Mouse (Mus musculus) heart, embryonic 12.5 days (tissue): ENCODE results near the gene Pirt. TPM values are rescaled to one million over a fixed set of nuclear protein-coding genes. Genes with fewer than 3 reads are reported as not detected.

ENCODE experiments used
- ATAC-seq: fragments of 200-750 bp; cut with Nextera tagmentation; 2 replicates; pipeline ENCODE4 v1.8.0; 2017; ENCODE audit warnings: moderate TSS enrichment, moderate library complexity; ENCODE audit not compliant: insufficient number of reproducible peaks, low FRiP score
- H3K27ac ChIP-seq: fragments of 300-500 bp; sonication (generic); 2 replicates; pipeline ENCODE4 v1.5.1; 2016; ENCODE audit warnings: mild to moderate bottlenecking, moderate library complexity; ENCODE audit not compliant: poor library complexity, severe bottlenecking
- H3K27me3 ChIP-seq: fragments of 300-500 bp; sonication (generic); replicated peaks from 2 replicates; pipeline ENCODE4 v1.6.1; 2016; ENCODE audit warnings: mild to moderate bottlenecking, moderate library complexity
- H3K36me3 ChIP-seq: fragments of 300-500 bp; sonication (generic); 2 replicates; pipeline ENCODE4 v1.6.1; 2016; ENCODE audit warnings: mild to moderate bottlenecking, moderate library complexity
- H3K4me1 ChIP-seq: fragments of 300-500 bp; sonication (generic); replicated peaks from 2 replicates; pipeline ENCODE4 v1.6.1; 2016; ENCODE audit warnings: mild to moderate bottlenecking
- H3K4me2 ChIP-seq: fragments of 300-500 bp; sonication (generic); 2 replicates; pipeline ENCODE4 v1.6.1; 2016; ENCODE audit warnings: mild to moderate bottlenecking, moderate library complexity
- H3K4me3 ChIP-seq: fragments of 300-500 bp; sonication (generic); 2 replicates; pipeline ENCODE4 v1.5.1; 2016; ENCODE audit warnings: mild to moderate bottlenecking
- H3K9ac ChIP-seq: fragments of 300-500 bp; sonication (generic); 2 replicates; pipeline ENCODE4 v1.6.1; 2016; ENCODE audit warnings: mild to moderate bottlenecking, moderate library complexity
- H3K9me3 ChIP-seq: fragments of 300-500 bp; sonication (generic); replicated peaks from 2 replicates; pipeline ENCODE4 v1.6.1; 2016; ENCODE audit warnings: mild to moderate bottlenecking, moderate library complexity
- WGBS: fragments of 180-500 bp; shearing (Covaris S2); methylation state at CpG from one replicate; pipeline ENCODE4 v1.1.7; 2016; 5-methylcytosine and 5-hydroxymethylcytosine counted together
- polyA plus RNA-seq: library from polyadenylated mRNA; unstranded; fragments of >200 nt; fragmentation: Nextera tagmentation; extraction: Ambion mirVana; gene quantifications from 2 replicates; pipeline ENCODE4 v1.2.1, GENCODE M21; 2016

Gene Pirt
- polyA plus RNA-seq, 1 experiment from 2014 or later, result 14.4 TPM

- no peak overlapping the region for H3K4me2 ChIP-seq
- no peak overlapping the region for H3K27ac ChIP-seq
- no peaks in the 10 kb centered on the region for H3K36me3 ChIP-seq
- H3K4me3 ChIP-seq, result no peak overlapping the region
- no peak for ATAC-seq
- H3K27me3 ChIP-seq, result no peaks in the 10 kb centered on the region
- no peaks in the 10 kb centered on the region for H3K9me3 ChIP-seq
- H3K9ac ChIP-seq, result no peak overlapping the region
- 74% methylated on average over 6 of the region's 6 CpGs for WGBS
- H3K4me1 ChIP-seq, result no peaks in the 10 kb centered on the region
Observed at GRCm38 (mm10) chr11:66946922-66947321, 35.1 kb downstream of the Pirt start.

GRCm38 (mm10) chr11:66956303-66956702 is 44.5 kb downstream of the Pirt start, which contains the start of gene Tmem238l:
Gene Tmem238l, plus strand, starts transcription at chr11:66956638.
- H3K4me3 ChIP-seq, result no peak within 1 kb of the TSS
- H3K4me1 ChIP-seq, result peaks cover 6% of the 10 kb centered on the region
- H3K27me3 ChIP-seq, result peaks cover 15% of the 10 kb centered on the region
- H3K9ac ChIP-seq, result no peak within 1 kb of the TSS
- no peaks in the 10 kb centered on the region for H3K36me3 ChIP-seq
- no peak within 1 kb of the TSS for H3K27ac ChIP-seq
- WGBS, result 76% methylated on average over 9 of the region's 9 CpGs
- peaks cover 6% of the 10 kb centered on the region; the same call in 1 of the 2 replicates for H3K9me3 ChIP-seq
- no peak within 1 kb of the TSS for H3K4me2 ChIP-seq
- ATAC-seq, result no peak

- H3K4me1 ChIP-seq, result peaks cover 34% of the 10 kb centered on the region
- H3K9ac ChIP-seq, result no peak overlapping the region
- WGBS, result 50% methylated on average over 1 of the region's 1 CpGs
- peaks cover 6% of the 10 kb centered on the region; the same call in 1 of the 2 replicates for H3K9me3 ChIP-seq
- H3K27ac ChIP-seq, result no peak overlapping the region
- no peak for ATAC-seq
- H3K4me2 ChIP-seq, result no peak overlapping the region
- H3K36me3 ChIP-seq, result no peaks in the 10 kb centered on the region
- no peak overlapping the region for H3K4me3 ChIP-seq
- H3K27me3 ChIP-seq, result peaks cover 12% of the 10 kb centered on the region
Observed at GRCm38 (mm10) chr11:66960797-66961196, 49.0 kb downstream of the Pirt start.

GRCm38 (mm10) chr11:66961447-66962176 is 49.8 kb downstream of the Pirt start:
- peaks cover 9% of the 10 kb centered on the region for H3K27me3 ChIP-seq
- WGBS, result 41% methylated on average over 12 of the region's 12 CpGs
- H3K4me1 ChIP-seq, result peaks cover 34% of the 10 kb centered on the region
- peaks cover 6% of the 10 kb centered on the region; the same call in 1 of the 2 replicates for H3K9me3 ChIP-seq
- no peak overlapping the region for H3K4me2 ChIP-seq
- ATAC-seq, result no peak
- no peak overlapping the region for H3K4me3 ChIP-seq
- no peaks in the 10 kb centered on the region for H3K36me3 ChIP-seq
- peak overlapping the region; percentile 30; the same call in 1 of the 2 replicates for H3K27ac ChIP-seq
- no peak overlapping the region for H3K9ac ChIP-seq

GRCm38 (mm10) chr11:66963462-66963861 is 51.7 kb downstream of the Pirt start:
- no peak overlapping the region for H3K27ac ChIP-seq
- peaks cover 6% of the 10 kb centered on the region; the same call in 1 of the 2 replicates for H3K9me3 ChIP-seq
- no peak overlapping the region for H3K4me3 ChIP-seq
- no peak for ATAC-seq
- peaks cover 19% of the 10 kb centered on the region for H3K27me3 ChIP-seq
- WGBS, result 28% methylated on average over 1 of the region's 1 CpGs
- H3K36me3 ChIP-seq, result no peaks in the 10 kb centered on the region
- H3K4me1 ChIP-seq, result peaks cover 34% of the 10 kb centered on the region
- H3K4me2 ChIP-seq, result no peak overlapping the region
- no peak overlapping the region for H3K9ac ChIP-seq

GRCm38 (mm10) chr11:66966500-66967116 is 54.8 kb downstream of the Pirt start:
- Histone ChIP-seq H3K4me1 (peaks cover 25% of the 10 kb centered on the region), H3K27me3 (peaks cover 37% of the 10 kb centered on the region), H3K4me2 (no peak overlapping the region), H3K36me3 (no peaks in the 10 kb centered on the region), H3K9me3 (peaks cover 6% of the 10 kb centered on the region; the same call in 1 of the 2 replicates), H3K4me3 (no peak overlapping the region), H3K9ac (no peak overlapping the region), H3K27ac (no peak overlapping the region)
- ATAC-seq, result no peak
- 22% methylated on average over 7 of the region's 7 CpGs for WGBS

- H3K27ac ChIP-seq, result no peak overlapping the region
- peaks cover 44% of the 10 kb centered on the region for H3K27me3 ChIP-seq
- H3K36me3 ChIP-seq, result no peaks in the 10 kb centered on the region
- peaks cover 7% of the 10 kb centered on the region; the same call in 1 of the 2 replicates for H3K4me1 ChIP-seq
- no peak overlapping the region for H3K9ac ChIP-seq
- ATAC-seq, result no peak
- no peak overlapping the region for H3K4me3 ChIP-seq
- 68% methylated on average over 1 of the region's 1 CpGs for WGBS
- H3K4me2 ChIP-seq, result no peak overlapping the region
- peaks cover 6% of the 10 kb centered on the region; the same call in 1 of the 2 replicates for H3K9me3 ChIP-seq
Observed at GRCm38 (mm10) chr11:66968575-66968974, 56.8 kb downstream of the Pirt start.

- Histone ChIP-seq H3K36me3 (no peaks in the 10 kb centered on the region), H3K27ac (no peak overlapping the region), H3K4me1 (no peaks in the 10 kb centered on the region), H3K27me3 (peaks cover 29% of the 10 kb centered on the region), H3K4me3 (no peak overlapping the region), H3K9ac (no peak overlapping the region), H3K4me2 (no peak overlapping the region), H3K9me3 (peaks cover 15% of the 10 kb centered on the region)
- ATAC-seq, result no peak
- 61% methylated on average over 3 of the region's 3 CpGs for WGBS
Observed at GRCm38 (mm10) chr11:66973507-66973906, 61.7 kb downstream of the Pirt start.

GRCm38 (mm10) chr11:66975606-66976330 is 64.0 kb downstream of the Pirt start:
- Histone ChIP-seq H3K4me3 (no peak overlapping the region), H3K36me3 (no peaks in the 10 kb centered on the region), H3K9me3 (peaks cover 15% of the 10 kb centered on the region), H3K4me1 (no peaks in the 10 kb centered on the region), H3K9ac (no peak overlapping the region), H3K4me2 (no peak overlapping the region), H3K27ac (no peak overlapping the region), H3K27me3 (0 out of 2 replicates have a peak, but pooled peaks cover 12% of the 10 kb centered on the region)
- no peak for ATAC-seq
- WGBS, result 80% methylated on average over 7 of the region's 7 CpGs
